Mouse (Mus musculus) embryonic facial prominence, embryonic 11.5 days (tissue): ENCODE measurements around the gene Snx33. TPM values are rescaled to one million over a fixed set of nuclear protein-coding genes. Genes with fewer than 3 reads are reported as not detected.

ENCODE experiments used
- ATAC-seq: fragments of 200-750 bp; cut with Nextera tagmentation; replicated peaks from 2 replicates; pipeline ENCODE4 v1.8.0; 2017; ENCODE audit warnings: low read depth; ENCODE audit not compliant: insufficient number of reproducible peaks, low FRiP score, low TSS enrichment
- DNase-seq: peaks from one replicate; pipeline ENCODE4 v3.0.0-alpha.2; 2015; ENCODE audit warnings: low spot score
- H3K27ac ChIP-seq: fragments of 300-500 bp; sonication (generic); replicated peaks from 2 replicates; pipeline ENCODE4 v1.5.1; 2014; ENCODE audit warnings: mild to moderate bottlenecking, low read depth, low read length, control low read depth
- H3K27me3 ChIP-seq: fragments of 300-500 bp; sonication (generic); 2 replicates; pipeline ENCODE4 v1.6.1; 2014; ENCODE audit warnings: mild to moderate bottlenecking, low read length, moderate library complexity, mixed read lengths; ENCODE audit not compliant: control insufficient read depth, insufficient read depth
- H3K36me3 ChIP-seq: fragments of 300-500 bp; sonication (generic); replicated peaks from 2 replicates; pipeline ENCODE4 v1.6.1; 2014; ENCODE audit warnings: low read depth, mild to moderate bottlenecking, low read length, moderate library complexity, mixed read lengths; ENCODE audit not compliant: control insufficient read depth, insufficient read depth
- H3K4me1 ChIP-seq: fragments of 300-500 bp; sonication (generic); 2 replicates; pipeline ENCODE4 v1.6.1; 2014; ENCODE audit warnings: low read length, mixed read lengths; ENCODE audit not compliant: control insufficient read depth, insufficient read depth
- H3K4me2 ChIP-seq: fragments of 300-500 bp; sonication (generic); 2 replicates; pipeline ENCODE4 v1.6.1; 2014; ENCODE audit warnings: low read depth, mild to moderate bottlenecking, control low read depth, low read length, moderate library complexity
- H3K4me3 ChIP-seq: fragments of 300-500 bp; sonication (generic); 2 replicates; pipeline ENCODE4 v1.5.1; 2014; ENCODE audit warnings: low read depth, low read length, control low read depth
- H3K9ac ChIP-seq: fragments of 300-500 bp; sonication (generic); replicated peaks from 2 replicates; pipeline ENCODE4 v1.6.1; 2014; ENCODE audit warnings: mild to moderate bottlenecking, control low read depth, low read length
- H3K9me3 ChIP-seq: fragments of 300-500 bp; sonication (generic); replicated peaks from 2 replicates; pipeline ENCODE4 v1.6.1; 2016; ENCODE audit warnings: mild to moderate bottlenecking, low read length, inconsistent platforms, mixed read lengths; ENCODE audit not compliant: control insufficient read depth
- WGBS: fragments of 180-500 bp; shearing (Covaris S2); extraction: QIAGEN DNeasy Blood & Tissue Kit; methylation state at CpG from one replicate; pipeline ENCODE4 v1.1.7; 2014; 5-methylcytosine and 5-hydroxymethylcytosine counted together
- polyA plus RNA-seq: library from polyadenylated mRNA; unstranded; fragments of >200 nt; fragmentation: Nextera tagmentation; extraction: Ambion mirVana; gene quantifications from 2 replicates; pipeline ENCODE4 v1.2.1, GENCODE M21; 2014

Snx33 gene
- polyA plus RNA-seq: 6.6 and 7.3 TPM in 2 replicates

DNA sequence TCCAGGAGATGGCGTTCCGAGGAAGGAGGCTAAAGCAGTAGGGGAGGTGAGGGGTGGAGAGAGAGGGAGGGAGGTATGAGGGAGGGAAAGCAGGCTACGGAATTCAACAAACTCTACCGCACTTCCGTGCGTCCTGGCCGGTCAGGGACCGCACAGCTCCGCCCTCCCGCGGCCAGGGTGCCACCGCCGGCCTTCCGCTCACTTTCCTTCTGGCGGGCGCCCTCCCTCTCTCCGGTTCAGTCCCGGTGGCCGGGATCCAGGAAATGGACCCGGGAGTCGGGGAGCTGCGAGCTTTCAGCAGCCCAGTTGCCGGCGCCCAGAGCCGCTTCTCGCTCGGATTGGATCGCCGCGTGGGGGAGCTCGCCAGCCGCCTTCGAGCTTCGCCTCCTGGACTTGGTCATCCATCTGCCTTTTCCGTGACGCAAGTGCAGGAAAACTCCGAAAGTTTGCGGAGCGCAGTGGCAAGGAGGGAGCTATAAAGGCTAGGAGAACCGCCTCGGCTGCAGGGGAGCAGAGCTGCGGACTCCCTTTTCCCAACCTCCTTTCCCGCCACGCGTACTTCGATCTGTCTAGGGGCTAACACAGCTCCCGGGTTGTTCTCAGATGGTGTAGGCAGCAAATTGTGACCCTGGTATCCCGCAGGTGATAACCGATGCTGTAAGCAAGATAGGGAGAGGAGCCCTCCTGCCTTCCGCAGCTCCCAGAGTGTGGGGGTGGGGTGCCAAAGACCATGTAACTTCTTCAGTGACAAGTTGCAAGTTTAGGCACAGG, at the start of gene Snx33:
Snx33 (minus strand) TSS at position 331 of the 771 bp plus-strand sequence.
- Histone ChIP-seq H3K9me3 (no peaks in the 10 kb centered on the region), H3K4me2 (peak within 1 kb of the TSS; percentile 76), H3K4me3 (peak within 1 kb of the TSS; percentile 45), H3K4me1 (peaks cover 8% of the 10 kb centered on the region; the same call in 1 of the 2 replicates), H3K9ac (peak within 1 kb of the TSS; percentile 64), H3K36me3 (no peaks in the 10 kb centered on the region), H3K27ac (peak within 1 kb of the TSS; percentile 74), H3K27me3 (no peaks in the 10 kb centered on the region)
- peak; percentile 76 for ATAC-seq
- WGBS: under 1% methylated on average over 49 of the region's 50 CpGs
- peak; percentile 93 for DNase-seq

DNA sequence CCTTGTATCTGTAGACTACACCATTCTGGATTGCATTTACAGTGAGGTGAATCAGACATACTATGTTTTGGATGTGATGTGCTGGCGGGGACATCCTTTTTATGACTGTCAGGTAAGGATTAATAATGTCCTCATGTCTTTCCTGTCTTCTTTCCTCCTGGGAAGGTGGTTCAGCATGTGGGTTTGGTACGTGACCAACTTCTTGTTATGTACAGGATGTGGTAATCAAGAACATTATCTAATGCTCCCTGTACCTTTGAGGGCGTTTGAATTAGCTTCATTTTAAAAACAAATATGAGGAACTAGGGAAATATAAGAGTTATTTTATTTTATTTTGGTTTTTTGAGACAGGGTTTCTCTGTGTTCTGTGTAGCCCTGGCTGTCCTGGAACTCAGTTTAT, 47.0 kb upstream of the Snx33 start:
- Histone ChIP-seq H3K27ac (no peak overlapping the region), H3K27me3 (no peaks in the 10 kb centered on the region), H3K4me1 (no peaks in the 10 kb centered on the region), H3K4me3 (no peak overlapping the region), H3K9me3 (no peaks in the 10 kb centered on the region), H3K4me2 (no peak overlapping the region), H3K36me3 (no peaks in the 10 kb centered on the region), H3K9ac (no peak overlapping the region)
- ATAC-seq: no peak
- 81% methylated on average over 3 of the region's 3 CpGs for WGBS
- no peak for DNase-seq

DNA sequence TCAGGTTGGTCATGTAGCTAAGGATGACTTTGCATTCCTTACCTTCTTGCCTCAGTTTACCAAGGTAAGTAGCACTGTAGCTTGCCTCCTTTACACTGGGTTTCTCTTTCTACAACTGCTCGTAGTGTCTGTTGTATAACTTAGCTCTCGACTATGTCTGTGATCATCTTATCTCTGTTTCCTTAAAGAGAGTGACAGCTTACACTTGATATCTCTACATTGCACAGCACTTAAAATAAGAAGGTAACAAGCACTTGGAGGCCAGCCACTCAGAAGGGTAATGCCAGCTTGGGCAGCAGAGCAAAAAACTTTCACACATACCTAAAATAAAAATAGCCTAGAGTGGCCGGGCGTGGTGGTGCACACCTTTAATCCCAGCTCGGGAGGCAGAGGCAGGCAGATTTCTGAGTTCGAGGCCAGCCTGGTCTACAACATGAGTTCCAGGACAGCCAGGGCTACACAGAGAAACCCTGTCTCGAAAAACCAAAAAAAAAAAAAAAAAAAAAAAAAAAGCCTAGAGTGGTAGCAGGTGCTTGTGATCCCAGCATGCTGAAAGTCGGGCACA, 45.9 kb upstream of the Snx33 start:
- Histone ChIP-seq H3K27me3 (no peaks in the 10 kb centered on the region), H3K4me2 (no peak overlapping the region), H3K36me3 (no peaks in the 10 kb centered on the region), H3K9ac (no peak overlapping the region), H3K4me3 (no peak overlapping the region), H3K27ac (no peak overlapping the region), H3K9me3 (no peaks in the 10 kb centered on the region), H3K4me1 (no peaks in the 10 kb centered on the region)
- no peak for DNase-seq
- 86% methylated on average over 7 of the region's 8 CpGs for WGBS
- no peak for ATAC-seq

DNA sequence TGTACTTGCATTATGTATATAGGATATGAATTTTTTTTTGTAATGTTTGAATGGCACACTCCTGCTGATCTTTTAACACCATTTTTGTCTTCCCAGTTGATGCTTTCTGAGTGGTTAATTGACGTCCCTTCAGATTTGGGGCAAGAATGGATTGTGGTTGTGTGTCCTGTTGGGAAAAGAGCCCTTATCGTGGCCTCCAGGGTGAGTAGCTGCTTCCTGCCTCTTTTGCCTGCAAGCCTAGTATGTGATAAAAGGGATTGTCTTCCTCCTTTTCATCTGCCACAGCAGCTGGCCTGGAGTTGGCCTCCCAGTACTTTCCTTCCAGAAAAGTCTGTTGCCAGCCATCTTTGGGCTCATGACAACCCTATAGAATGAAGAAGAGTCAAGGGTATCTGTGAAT, 42.0 kb upstream of the Snx33 start:
- H3K36me3 ChIP-seq: no peaks in the 10 kb centered on the region
- 78% methylated on average over 2 of the region's 2 CpGs for WGBS

DNA sequence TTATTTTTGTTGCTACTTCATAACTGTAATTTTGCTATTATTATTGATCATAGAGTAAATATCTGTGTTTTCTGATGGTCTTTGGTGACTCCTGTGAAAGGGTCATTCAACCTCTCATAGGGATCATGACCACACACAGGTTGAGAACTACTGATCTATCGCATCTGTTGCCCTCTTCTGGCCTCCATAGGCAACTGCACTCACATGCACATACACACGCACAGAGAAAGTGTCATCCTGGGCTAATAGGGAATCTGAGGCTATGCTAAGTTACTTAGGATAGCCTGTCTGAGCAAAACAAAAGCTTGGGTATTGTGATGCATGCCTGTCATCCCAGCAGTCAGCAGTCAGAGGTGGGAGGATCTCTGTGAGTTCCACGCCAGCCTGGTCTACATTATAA, 33.4 kb upstream of the Snx33 start:
- H3K4me1 ChIP-seq: no peaks in the 10 kb centered on the region
- WGBS: over 99% methylated on average over 3 of the region's 3 CpGs
- no peaks in the 10 kb centered on the region for H3K27me3 ChIP-seq
- no peak for DNase-seq
- H3K9me3 ChIP-seq: no peaks in the 10 kb centered on the region
- H3K4me3 ChIP-seq: no peak overlapping the region
- H3K36me3 ChIP-seq: no peaks in the 10 kb centered on the region; the same call in 1 of the 2 replicates
- no peak overlapping the region for H3K4me2 ChIP-seq
- H3K27ac ChIP-seq: no peak overlapping the region
- no peak for ATAC-seq
- H3K9ac ChIP-seq: no peak overlapping the region

More for the DNA sequence above, 42.0 kb upstream of the Snx33 start:
- H3K27me3 ChIP-seq: no peaks in the 10 kb centered on the region
- H3K4me2 ChIP-seq: no peak overlapping the region
- ATAC-seq (no peak), DNase-seq (no peak)
- H3K27ac ChIP-seq: no peak overlapping the region
- no peak overlapping the region for H3K4me3 ChIP-seq
- no peaks in the 10 kb centered on the region for H3K9me3 ChIP-seq
- no peak overlapping the region for H3K9ac ChIP-seq
- no peaks in the 10 kb centered on the region for H3K4me1 ChIP-seq

DNA sequence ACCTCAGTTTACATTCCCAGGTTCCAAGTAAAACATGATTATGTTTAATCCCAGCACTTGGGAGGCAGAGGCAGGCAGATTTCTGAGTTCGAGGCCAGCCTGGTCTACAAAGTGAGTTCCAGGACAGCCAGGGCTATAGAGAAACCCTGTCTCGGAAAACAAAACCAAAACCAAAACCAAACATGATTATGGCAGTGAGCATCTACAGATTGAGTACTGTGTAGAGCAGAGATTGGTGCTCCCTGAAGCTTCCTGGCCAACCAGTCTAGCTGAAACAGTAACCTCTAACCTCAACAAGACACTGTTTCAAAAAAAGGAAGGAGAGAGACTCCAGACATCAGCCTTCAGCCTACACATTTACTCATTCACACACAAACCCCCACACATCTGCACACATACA, 30.5 kb upstream of the Snx33 start:
- H3K27me3 ChIP-seq: no peaks in the 10 kb centered on the region
- no peaks in the 10 kb centered on the region for H3K4me1 ChIP-seq
- no peak for ATAC-seq
- no peaks in the 10 kb centered on the region for H3K36me3 ChIP-seq
- WGBS: 88% methylated on average over 2 of the region's 2 CpGs
- H3K4me2 ChIP-seq: no peak overlapping the region
- H3K9ac ChIP-seq: no peak overlapping the region
- H3K27ac ChIP-seq: no peak overlapping the region
- no peaks in the 10 kb centered on the region for H3K9me3 ChIP-seq
- no peak for DNase-seq
- no peak overlapping the region for H3K4me3 ChIP-seq

DNA sequence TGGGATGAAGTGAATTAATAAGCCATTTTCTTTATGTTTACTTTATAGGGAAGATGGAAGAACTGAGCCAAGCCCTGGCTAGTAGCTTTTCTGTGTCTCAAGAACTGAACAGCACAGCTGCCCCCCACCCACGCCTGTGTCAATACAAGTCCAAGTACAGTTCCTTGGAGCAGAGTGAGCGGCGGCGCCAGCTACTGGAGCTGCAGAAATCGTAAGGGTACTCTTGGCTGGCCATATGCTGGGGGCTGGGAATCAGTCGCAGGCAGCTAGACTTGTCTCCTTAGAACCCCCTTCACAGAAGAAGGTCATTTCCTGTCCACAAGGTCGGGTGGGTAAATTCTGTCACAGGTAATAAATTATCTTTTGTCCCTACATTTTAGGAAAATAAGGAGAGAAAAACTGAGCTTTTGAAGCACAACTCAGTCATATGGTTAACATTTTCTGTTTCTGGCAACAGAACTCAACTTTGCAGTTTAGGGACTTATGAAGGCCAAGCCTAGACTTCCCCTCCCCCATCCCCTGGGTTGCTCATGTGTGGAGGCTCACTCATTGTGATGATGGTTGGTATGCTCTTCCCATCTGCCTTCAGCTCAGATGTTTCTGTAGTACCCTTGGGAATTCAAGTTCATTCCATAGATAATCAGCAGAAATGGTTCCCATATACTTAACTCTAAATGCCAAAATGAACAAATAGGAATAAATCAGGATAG, 28.9 kb upstream of the Snx33 start:
- Histone ChIP-seq H3K9ac (no peak overlapping the region), H3K27me3 (no peaks in the 10 kb centered on the region), H3K4me2 (no peak overlapping the region), H3K4me3 (no peak overlapping the region), H3K9me3 (no peaks in the 10 kb centered on the region), H3K36me3 (no peaks in the 10 kb centered on the region), H3K4me1 (no peaks in the 10 kb centered on the region), H3K27ac (no peak overlapping the region)
- no peak for DNase-seq
- no peak for ATAC-seq
- 75% methylated on average over 7 of the region's 7 CpGs for WGBS

DNA sequence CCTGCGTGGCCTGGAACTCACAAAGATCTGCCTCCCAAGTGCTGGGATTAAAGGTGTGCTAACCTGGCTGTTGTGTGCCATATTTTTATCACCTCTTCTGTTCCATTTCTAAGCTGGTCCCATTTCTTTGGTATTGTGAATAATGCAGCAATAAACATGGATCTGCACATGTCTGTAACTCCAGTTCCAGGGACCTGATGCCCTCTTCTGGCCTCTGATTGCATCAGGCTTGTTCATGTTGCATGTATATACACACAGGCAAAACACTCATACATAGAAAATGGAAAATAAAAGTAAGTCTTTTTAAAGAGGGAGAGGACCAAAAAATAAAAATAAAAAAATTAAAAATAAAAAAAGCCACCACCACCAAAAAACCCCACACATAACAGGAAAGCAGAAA, 25.4 kb upstream of the Snx33 start:
- Histone ChIP-seq H3K9ac (no peak overlapping the region), H3K4me1 (no peaks in the 10 kb centered on the region), H3K36me3 (no peaks in the 10 kb centered on the region), H3K27me3 (no peaks in the 10 kb centered on the region), H3K4me2 (no peak overlapping the region), H3K4me3 (no peak overlapping the region), H3K27ac (no peak overlapping the region), H3K9me3 (no peaks in the 10 kb centered on the region)
- 91% methylated on average over 1 of the region's 1 CpGs for WGBS
- DNase-seq (no peak), ATAC-seq (no peak)
